Mouse (Mus musculus): ENCODE data around the gene Inpp4a. TPM values are rescaled to one million over a fixed set of nuclear protein-coding genes. Genes with fewer than 3 reads are reported as not detected.

The Inpp4a gene
- polyA plus RNA-seq, 1 experiment from 2014 or later, result 79.9 TPM

- no peak for ATAC-seq
- no peaks in the 10 kb centered on the region for H3K27me3 ChIP-seq (ENCODE audit: control insufficient read depth, insufficient read depth, low read depth, low read length)
- H3K4me1 ChIP-seq (ENCODE audit: control insufficient read depth, insufficient read depth, low read length), result no peaks in the 10 kb centered on the region
- no peak overlapping the region for H3K4me3 ChIP-seq (ENCODE audit: low read depth, low read length)
- no peaks in the 10 kb centered on the region for H3K9me3 ChIP-seq (replicated peaks; ENCODE audit: control insufficient read depth, low read length, poor library complexity, severe bottlenecking)
- H3K4me2 ChIP-seq (ENCODE audit: low read length), result no peak overlapping the region
- no peak overlapping the region for H3K27ac ChIP-seq (ENCODE audit: low read length)
- no peaks in the 10 kb centered on the region for H3K36me3 ChIP-seq (ENCODE audit: control insufficient read depth, insufficient read depth, low read length)
- no peak overlapping the region for H3K9ac ChIP-seq (ENCODE audit: low read depth, low read length)
- WGBS, result 84% methylated on average over 3 of the region's 3 CpGs
Measured at GRCm38 (mm10) chr1:37343265-37343664, 43.6 kb downstream of the Inpp4a start.

GRCm38 (mm10) chr1:37344223-37344916 lies 44.7 kb downstream of the Inpp4a start:
- ATAC-seq, result no peak
- Histone ChIP-seq H3K27ac (ENCODE audit: low read length) (no peak overlapping the region), H3K4me1 (ENCODE audit: control insufficient read depth, insufficient read depth, low read length) (no peaks in the 10 kb centered on the region), H3K4me2 (ENCODE audit: low read length) (no peak overlapping the region), H3K4me3 (ENCODE audit: low read depth, low read length) (no peak overlapping the region), H3K27me3 (ENCODE audit: control insufficient read depth, insufficient read depth, low read depth, low read length) (no peaks in the 10 kb centered on the region), H3K36me3 (ENCODE audit: control insufficient read depth, insufficient read depth, low read length) (no peaks in the 10 kb centered on the region), H3K9me3 (replicated peaks; ENCODE audit: control insufficient read depth, low read length, poor library complexity, severe bottlenecking) (no peaks in the 10 kb centered on the region), H3K9ac (ENCODE audit: low read depth, low read length) (no peak overlapping the region)
- 92% methylated on average over 6 of the region's 6 CpGs for WGBS

- H3K9me3 ChIP-seq (replicated peaks; ENCODE audit: control insufficient read depth, low read length, poor library complexity, severe bottlenecking), result no peaks in the 10 kb centered on the region
- no peak overlapping the region for H3K9ac ChIP-seq (ENCODE audit: low read depth, low read length)
- H3K27me3 ChIP-seq (ENCODE audit: control insufficient read depth, insufficient read depth, low read depth, low read length), result no peaks in the 10 kb centered on the region
- H3K4me1 ChIP-seq (ENCODE audit: control insufficient read depth, insufficient read depth, low read length), result no peaks in the 10 kb centered on the region
- no peak overlapping the region for H3K27ac ChIP-seq (ENCODE audit: low read length)
- no peaks in the 10 kb centered on the region for H3K36me3 ChIP-seq (ENCODE audit: control insufficient read depth, insufficient read depth, low read length)
- ATAC-seq, result no peak
- H3K4me3 ChIP-seq (ENCODE audit: low read depth, low read length), result no peak overlapping the region
- no peak overlapping the region for H3K4me2 ChIP-seq (ENCODE audit: low read length)
- 72% methylated on average over 9 of the region's 9 CpGs for WGBS
Measured at GRCm38 (mm10) chr1:37347361-37348080, 47.9 kb downstream of the Inpp4a start.

GRCm38 (mm10) chr1:37350886-37351651 lies 51.4 kb downstream of the Inpp4a start:
- Histone ChIP-seq H3K36me3 (ENCODE audit: control insufficient read depth, insufficient read depth, low read length) (no peaks in the 10 kb centered on the region), H3K4me3 (ENCODE audit: low read depth, low read length) (no peak overlapping the region), H3K4me1 (ENCODE audit: control insufficient read depth, insufficient read depth, low read length) (no peaks in the 10 kb centered on the region), H3K27ac (ENCODE audit: low read length) (no peak overlapping the region), H3K9ac (ENCODE audit: low read depth, low read length) (no peak overlapping the region), H3K9me3 (replicated peaks; ENCODE audit: control insufficient read depth, low read length, poor library complexity, severe bottlenecking) (no peaks in the 10 kb centered on the region), H3K27me3 (ENCODE audit: control insufficient read depth, insufficient read depth, low read depth, low read length) (no peaks in the 10 kb centered on the region), H3K4me2 (ENCODE audit: low read length) (no peak overlapping the region)
- peak; percentile 78 for ATAC-seq
- WGBS, result 60% methylated on average over 7 of the region's 7 CpGs

- Histone ChIP-seq H3K27me3 (ENCODE audit: control insufficient read depth, insufficient read depth, low read depth, low read length) (no peaks in the 10 kb centered on the region), H3K9me3 (replicated peaks; ENCODE audit: control insufficient read depth, low read length, poor library complexity, severe bottlenecking) (no peaks in the 10 kb centered on the region), H3K4me1 (ENCODE audit: control insufficient read depth, insufficient read depth, low read length) (no peaks in the 10 kb centered on the region), H3K36me3 (ENCODE audit: control insufficient read depth, insufficient read depth, low read length) (no peaks in the 10 kb centered on the region), H3K4me2 (ENCODE audit: low read length) (no peak overlapping the region), H3K27ac (ENCODE audit: low read length) (no peak overlapping the region), H3K4me3 (ENCODE audit: low read depth, low read length) (no peak overlapping the region), H3K9ac (ENCODE audit: low read depth, low read length) (no peak overlapping the region)
- ATAC-seq, result no peak
- WGBS, result 92% methylated on average over 2 of the region's 2 CpGs
Measured at GRCm38 (mm10) chr1:37351961-37352360, 52.3 kb downstream of the Inpp4a start.

GRCm38 (mm10) chr1:37353456-37353855 lies 53.8 kb downstream of the Inpp4a start:
- 82% methylated on average over 4 of the region's 4 CpGs for WGBS
- ATAC-seq, result no peak
- Histone ChIP-seq H3K27me3 (ENCODE audit: control insufficient read depth, insufficient read depth, low read depth, low read length) (no peaks in the 10 kb centered on the region), H3K4me1 (ENCODE audit: control insufficient read depth, insufficient read depth, low read length) (no peaks in the 10 kb centered on the region), H3K27ac (ENCODE audit: low read length) (no peak overlapping the region), H3K4me2 (ENCODE audit: low read length) (no peak overlapping the region), H3K36me3 (ENCODE audit: control insufficient read depth, insufficient read depth, low read length) (peaks cover 5% of the 10 kb centered on the region), H3K9me3 (replicated peaks; ENCODE audit: control insufficient read depth, low read length, poor library complexity, severe bottlenecking) (no peaks in the 10 kb centered on the region), H3K4me3 (ENCODE audit: low read depth, low read length) (no peak overlapping the region), H3K9ac (ENCODE audit: low read depth, low read length) (no peak overlapping the region)

- no peak for ATAC-seq
- 94% methylated on average over 3 of the region's 3 CpGs for WGBS
Measured at GRCm38 (mm10) chr1:37355492-37355891, 55.8 kb downstream of the Inpp4a start.

GRCm38 (mm10) chr1:37356305-37356704 lies 56.6 kb downstream of the Inpp4a start:
- no peak overlapping the region for H3K9ac ChIP-seq (ENCODE audit: low read depth, low read length)
- no peaks in the 10 kb centered on the region for H3K4me1 ChIP-seq (ENCODE audit: control insufficient read depth, insufficient read depth, low read length)
- no peak overlapping the region for H3K4me3 ChIP-seq (ENCODE audit: low read depth, low read length)
- H3K27me3 ChIP-seq (ENCODE audit: control insufficient read depth, insufficient read depth, low read depth, low read length), result no peaks in the 10 kb centered on the region
- no peak overlapping the region for H3K4me2 ChIP-seq (ENCODE audit: low read length)
- H3K9me3 ChIP-seq (replicated peaks; ENCODE audit: control insufficient read depth, low read length, poor library complexity, severe bottlenecking), result no peaks in the 10 kb centered on the region
- peaks cover 11% of the 10 kb centered on the region for H3K36me3 ChIP-seq (ENCODE audit: control insufficient read depth, insufficient read depth, low read length)
- WGBS, result 78% methylated on average over 3 of the region's 3 CpGs
- no peak for ATAC-seq
- no peak overlapping the region for H3K27ac ChIP-seq (ENCODE audit: low read length)

More at GRCm38 (mm10) chr1:37355492-37355891, 55.8 kb downstream of the Inpp4a start:
- no peak overlapping the region for H3K27ac ChIP-seq (ENCODE audit: low read length)
- H3K9ac ChIP-seq (ENCODE audit: low read depth, low read length), result no peak overlapping the region
- H3K36me3 ChIP-seq (ENCODE audit: control insufficient read depth, insufficient read depth, low read length), result peaks cover 11% of the 10 kb centered on the region
- no peak overlapping the region for H3K4me3 ChIP-seq (ENCODE audit: low read depth, low read length)
- H3K4me1 ChIP-seq (ENCODE audit: control insufficient read depth, insufficient read depth, low read length), result no peaks in the 10 kb centered on the region
- no peak overlapping the region for H3K4me2 ChIP-seq (ENCODE audit: low read length)
- H3K9me3 ChIP-seq (replicated peaks; ENCODE audit: control insufficient read depth, low read length, poor library complexity, severe bottlenecking), result no peaks in the 10 kb centered on the region
- no peaks in the 10 kb centered on the region for H3K27me3 ChIP-seq (ENCODE audit: control insufficient read depth, insufficient read depth, low read depth, low read length)

GRCm38 (mm10) chr1:37357173-37357572 lies 57.5 kb downstream of the Inpp4a start:
- Histone ChIP-seq H3K27me3 (ENCODE audit: control insufficient read depth, insufficient read depth, low read depth, low read length) (no peaks in the 10 kb centered on the region), H3K9me3 (replicated peaks; ENCODE audit: control insufficient read depth, low read length, poor library complexity, severe bottlenecking) (no peaks in the 10 kb centered on the region), H3K36me3 (ENCODE audit: control insufficient read depth, insufficient read depth, low read length) (peaks cover 11% of the 10 kb centered on the region), H3K4me3 (ENCODE audit: low read depth, low read length) (no peak overlapping the region), H3K4me1 (ENCODE audit: control insufficient read depth, insufficient read depth, low read length) (no peaks in the 10 kb centered on the region), H3K27ac (ENCODE audit: low read length) (no peak overlapping the region), H3K4me2 (ENCODE audit: low read length) (no peak overlapping the region), H3K9ac (ENCODE audit: low read depth, low read length) (no peak overlapping the region)
- no peak for ATAC-seq
- 87% methylated on average over 6 of the region's 6 CpGs for WGBS

Data from midbrain, embryonic 16.5 days (tissue).